Mouse (Mus musculus): ENCODE results near the gene Adamts2. TPM values are rescaled to one million over a fixed set of nuclear protein-coding genes. Genes with fewer than 3 reads are reported as not detected.

Adamts2 gene
- total RNA-seq (2021), result 10 to 100 TPM; 16.3 to 18.7 TPM

DNA sequence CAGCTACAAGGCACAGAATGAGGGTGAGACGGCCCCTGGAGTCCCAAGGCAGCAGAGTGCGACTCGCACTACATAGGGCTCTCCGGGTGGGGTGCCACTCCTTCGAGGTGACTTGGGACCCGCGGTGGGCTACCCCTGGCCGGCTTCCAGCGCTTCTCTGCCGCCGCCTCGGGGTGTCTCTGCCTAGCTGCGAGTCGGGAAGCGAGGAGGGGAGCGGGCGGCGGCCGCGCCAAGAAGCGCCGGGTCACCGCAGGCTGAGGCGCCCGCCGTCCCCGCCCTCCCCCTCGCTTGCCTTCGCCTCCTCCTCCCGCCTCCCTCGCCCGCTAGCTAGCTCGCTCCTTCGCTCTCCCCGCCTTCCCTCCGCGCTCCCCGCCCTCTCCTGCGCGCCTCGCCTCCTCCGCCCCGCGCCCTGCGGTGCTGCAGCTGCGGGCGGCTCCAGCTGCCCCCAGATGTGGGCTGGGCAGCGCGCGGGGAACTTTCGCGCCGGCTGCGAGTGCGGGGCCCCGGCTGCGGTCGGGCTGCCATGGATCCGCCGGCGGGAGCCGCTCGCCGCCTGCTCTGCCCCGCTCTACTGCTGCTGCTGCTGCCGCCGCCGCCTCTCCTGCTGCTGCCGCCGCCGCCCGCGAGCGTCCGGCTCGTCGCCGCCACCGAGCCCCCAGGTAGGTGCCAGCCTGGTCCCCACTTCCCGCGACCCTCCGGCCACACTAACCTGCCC, at the start of gene Adamts2:
Adamts2 (plus strand) TSS at position 444 of the 715 bp plus-strand sequence.
- intact Hi-C loops (cut with DNase I), result loop anchor here (1.0 to 5.0 kb wide), 3 partner anchors 69 to 168 kb away; no protein-coding TSS in a partner anchor
- DNase-seq, result peak; percentile 76 to 84

DNA sequence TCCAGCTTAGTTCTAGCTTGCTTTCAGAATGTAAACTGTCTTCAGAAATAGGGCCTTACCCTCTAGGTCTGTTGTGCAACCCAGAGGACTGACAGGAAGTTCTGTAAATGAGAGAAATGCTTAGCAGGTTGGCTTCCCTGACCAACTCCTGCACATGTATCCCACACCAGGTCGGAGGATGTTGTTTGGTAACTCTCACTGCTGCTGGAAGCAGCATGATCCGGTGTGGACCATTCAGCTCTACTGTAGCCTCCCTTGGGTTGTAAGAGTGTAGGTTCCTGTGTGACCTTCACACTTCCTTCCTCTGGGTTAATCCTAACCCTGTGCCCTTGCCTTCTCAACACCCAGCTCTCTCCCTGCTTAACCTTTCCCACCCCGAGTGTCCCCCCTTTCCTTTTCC, 44.8 kb upstream of the Adamts2 start:
- no peak for DNase-seq
- intact Hi-C loops (cut with DNase I), result no loop called here

DNA sequence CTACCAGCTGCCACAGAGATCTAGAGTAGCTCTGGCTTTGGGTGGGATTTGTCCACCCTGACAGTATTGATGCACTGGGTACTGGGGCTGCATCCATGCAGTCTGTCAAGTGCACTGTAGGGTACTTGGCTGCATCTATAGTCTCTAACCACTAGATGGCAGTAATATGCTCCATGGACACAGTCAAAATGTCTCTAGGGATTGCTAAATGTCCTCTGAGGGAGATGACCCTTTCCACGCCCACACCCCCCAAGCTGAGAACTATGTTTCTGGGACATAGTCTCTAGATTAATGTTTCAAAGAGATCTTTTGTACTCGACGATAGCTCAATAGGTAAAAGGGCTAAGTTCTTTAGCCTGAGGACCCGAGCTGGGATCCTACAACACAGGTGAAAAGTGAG, 42.8 kb upstream of the Adamts2 start:
- intact Hi-C loops (cut with DNase I), result loop anchor here (1.0 kb wide), 1 partner anchor 210 kb away; no protein-coding TSS in a partner anchor
- DNase-seq, result peak; percentile 7 to 36

DNA sequence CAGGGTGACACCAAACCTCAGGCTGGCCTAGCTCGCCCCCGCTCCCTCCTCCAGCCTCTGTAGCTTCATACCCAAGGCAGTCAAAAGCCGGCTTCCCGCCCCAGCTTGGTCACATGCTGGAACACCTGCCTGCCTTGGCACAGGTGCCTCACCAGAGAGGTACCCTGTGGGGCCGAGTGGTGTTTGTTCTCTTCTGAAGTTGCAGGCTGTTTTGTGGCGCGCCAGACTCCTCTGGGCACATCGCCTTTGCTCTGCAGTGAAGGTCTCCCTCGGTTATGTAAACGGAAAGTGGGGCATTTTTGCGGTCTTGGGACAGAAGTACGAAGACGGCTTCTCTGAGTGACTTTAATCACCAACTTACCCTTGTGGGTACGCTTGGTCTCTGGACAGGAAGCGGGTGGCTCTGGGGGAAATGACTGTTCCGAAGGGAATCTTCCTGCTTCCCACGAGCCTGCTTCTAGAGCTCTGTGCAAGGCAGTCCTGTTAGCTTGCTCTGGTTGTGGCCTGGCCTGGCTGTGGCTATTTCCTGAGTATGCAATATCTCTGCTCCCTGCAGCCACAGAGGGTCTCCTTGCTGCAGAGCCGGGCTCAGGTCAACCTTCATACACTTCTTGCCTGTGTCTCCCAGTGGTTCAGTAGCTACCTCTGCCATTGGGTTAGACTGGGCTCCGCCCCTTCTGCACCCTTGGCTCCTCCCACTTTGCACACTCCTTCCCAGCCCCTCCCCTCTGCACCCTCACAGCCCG, 36.2 kb upstream of the Adamts2 start:
- DNase-seq, result no peak
- intact Hi-C loops (cut with DNase I), result no loop called here

DNA sequence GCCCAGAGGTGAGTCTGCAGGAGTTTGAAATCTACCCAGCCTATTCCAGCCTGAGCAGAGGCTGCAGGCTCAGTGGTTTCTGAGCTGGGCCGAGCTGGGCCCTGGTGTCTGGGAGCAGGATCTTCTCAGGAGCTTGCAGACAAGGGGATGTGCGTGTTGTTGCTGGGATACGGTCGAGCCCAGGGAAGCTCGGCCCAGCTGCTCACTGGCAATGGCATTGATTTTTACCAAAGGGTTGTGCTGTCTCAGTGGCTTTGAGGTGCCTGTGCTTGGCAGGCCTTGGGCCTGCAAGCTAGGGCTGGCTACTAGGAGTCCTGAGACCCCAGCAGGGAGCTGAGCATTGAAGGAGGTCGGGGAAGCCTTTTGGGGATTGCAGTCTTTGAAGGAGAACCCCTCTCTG, 30.4 kb upstream of the Adamts2 start:
- intact Hi-C loops (cut with DNase I), result no loop called here
- DNase-seq, result no peak

DNA sequence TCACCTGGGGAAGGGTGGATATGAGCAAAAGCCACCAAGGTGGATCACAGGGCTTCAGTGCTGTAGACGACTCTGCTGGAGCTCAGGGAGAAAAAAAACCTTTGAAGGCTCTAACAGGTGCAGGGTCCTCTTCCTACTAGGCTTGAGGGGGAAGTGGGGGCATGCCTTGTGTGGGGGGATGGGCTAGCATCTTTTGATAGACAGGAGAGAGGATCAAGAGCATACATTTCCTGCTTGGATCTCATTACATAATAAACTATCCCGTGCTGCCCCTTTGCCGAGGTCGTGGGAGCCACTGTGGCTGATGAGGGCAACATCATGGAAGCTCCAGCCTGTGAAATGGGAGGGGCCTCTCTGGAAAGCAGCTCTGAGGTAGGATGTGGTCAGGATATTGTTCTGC, 25.4 kb upstream of the Adamts2 start:
- DNase-seq, result no peak
- intact Hi-C loops (cut with DNase I), result no loop called here

DNA sequence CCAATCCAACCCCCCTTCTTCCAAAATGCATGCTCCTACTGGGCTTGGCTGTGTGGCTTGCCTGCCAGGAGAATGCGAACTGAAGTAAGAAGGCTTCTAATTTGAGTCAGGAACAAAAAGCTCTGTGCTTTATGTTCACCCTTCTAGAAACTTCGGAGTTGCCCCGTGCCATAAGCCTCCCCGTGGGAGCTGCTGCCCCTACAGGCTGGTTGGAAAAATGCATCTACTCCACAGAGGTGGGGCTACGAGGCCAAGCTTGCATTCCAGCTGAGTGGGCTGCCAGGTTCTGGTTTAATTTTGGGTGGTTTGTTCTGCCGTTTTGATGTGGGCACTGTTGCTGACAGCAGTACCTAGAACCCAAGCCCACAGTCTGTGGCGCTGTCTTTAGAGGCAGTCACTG, 14.9 kb upstream of the Adamts2 start:
- DNase-seq, result peak; percentile 46 to 50
- intact Hi-C loops (cut with DNase I), result no loop called here

DNA sequence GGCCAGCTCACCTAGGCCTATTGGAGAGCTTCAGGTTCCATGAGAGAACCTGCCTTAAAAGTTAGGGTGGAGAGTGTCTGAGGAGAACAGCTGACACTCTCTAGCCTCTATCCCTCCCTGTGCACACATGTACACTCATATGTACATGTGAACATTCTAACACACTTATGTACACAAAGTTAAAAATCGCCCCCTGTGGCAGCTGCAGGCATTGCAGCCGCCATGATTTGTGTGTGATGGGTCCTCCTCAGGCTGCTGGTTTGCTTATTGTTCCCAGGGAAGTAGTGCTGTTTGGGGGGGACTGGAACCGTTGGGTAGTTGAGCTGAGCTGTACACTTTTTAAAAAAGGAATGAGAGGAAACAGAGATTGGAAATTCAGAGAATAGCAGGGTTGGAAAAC, 14.1 kb upstream of the Adamts2 start:
- DNase-seq, result peak; percentile 60 to 67
- intact Hi-C loops (cut with DNase I), result no loop called here

DNA sequence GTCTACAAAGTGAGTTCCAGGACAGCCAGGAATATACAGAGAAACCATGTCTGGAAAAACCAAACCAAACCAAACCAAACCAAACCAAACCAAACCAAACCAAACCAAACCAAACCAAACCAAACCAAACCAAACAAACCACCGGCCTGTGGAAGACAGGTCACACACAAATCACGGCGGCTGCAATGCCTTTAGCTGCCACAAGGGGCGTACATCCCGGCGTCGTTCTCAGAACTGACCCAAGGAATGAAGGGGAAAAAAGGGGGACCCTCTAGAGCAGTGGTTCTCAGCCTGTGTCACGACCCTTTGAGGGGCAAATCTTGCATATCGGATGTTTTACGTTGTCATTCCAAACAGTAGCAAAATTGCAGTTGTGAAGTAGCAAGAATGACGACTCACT, 12.8 kb upstream of the Adamts2 start:
- intact Hi-C loops (cut with DNase I), result no loop called here
- peak; percentile 58 to 76 for DNase-seq

DNA sequence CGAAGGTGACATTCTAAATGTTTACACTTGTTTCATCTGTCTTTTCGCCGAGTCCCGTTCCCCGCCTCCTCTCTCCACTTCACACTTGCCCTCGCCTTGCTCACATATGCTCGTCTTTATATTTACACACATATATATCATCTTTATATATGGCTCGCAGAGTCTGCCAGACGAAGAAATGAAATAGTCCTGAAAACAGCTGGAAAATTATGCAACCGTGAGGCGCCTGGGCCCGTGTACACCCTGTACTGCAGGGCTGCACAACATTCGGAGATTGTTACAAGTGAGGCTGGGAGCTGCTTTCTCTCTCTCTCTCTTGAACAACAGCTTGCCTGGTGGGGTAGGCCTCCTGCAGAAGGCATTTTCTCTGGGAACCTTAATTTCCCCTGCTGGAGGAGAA, 10.8 kb upstream of the Adamts2 start:
- DNase-seq, result no peak
- intact Hi-C loops (cut with DNase I), result no loop called here

DNA sequence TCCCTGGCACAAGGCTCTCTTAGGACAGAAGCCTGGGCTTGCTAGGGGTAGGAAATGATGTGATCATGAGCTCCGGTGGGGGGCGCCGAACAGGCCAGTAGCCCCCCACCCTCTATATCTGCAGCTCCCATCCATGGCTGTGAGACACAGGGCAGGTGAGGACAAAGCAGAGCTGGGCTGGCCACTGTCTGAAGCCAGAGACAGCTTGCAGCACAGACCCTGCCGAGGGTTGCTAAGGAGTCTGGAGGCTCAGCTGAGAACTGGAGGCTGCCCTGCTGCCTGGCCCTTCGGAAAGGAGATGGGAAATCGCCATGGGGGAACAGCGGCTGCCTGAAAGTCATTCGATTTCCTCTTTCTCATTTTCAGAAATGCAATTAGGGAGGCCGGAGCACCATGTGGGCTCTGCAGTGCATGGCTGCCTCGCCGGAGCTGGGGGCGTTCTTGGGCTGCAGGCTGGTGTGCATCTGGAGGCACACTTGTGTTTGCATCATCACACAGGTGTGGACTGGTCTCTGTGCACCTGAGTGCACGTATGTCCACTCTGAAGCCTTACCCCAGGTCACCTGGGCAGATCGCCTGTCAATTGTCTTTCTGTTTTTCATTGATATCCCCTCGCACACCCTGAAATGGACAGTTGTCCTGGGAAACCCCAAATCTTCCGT, 8.9 kb upstream of the Adamts2 start:
- intact Hi-C loops (cut with DNase I), result no loop called here
- no peak for DNase-seq

DNA sequence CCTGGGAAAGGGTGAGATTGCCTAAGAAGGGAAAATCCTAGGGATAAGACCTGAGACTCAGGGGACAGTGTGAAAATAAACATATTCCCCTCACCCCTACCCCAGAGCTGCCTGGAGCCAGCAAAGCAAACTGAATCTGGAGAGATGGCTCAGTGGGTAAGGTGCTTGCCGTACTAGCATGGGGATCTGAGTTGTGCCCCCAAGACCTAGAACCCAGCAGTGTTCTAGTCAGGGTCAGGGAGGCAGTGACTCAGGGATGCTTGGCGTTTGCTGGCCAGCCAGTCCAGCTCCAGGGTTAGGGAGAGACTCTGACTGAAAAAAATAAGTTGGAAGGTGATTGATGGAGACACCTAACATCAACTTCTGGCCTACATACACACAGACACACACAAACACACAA, 5.3 kb upstream of the Adamts2 start:
- intact Hi-C loops (cut with DNase I), result no loop called here
- no peak for DNase-seq

DNA sequence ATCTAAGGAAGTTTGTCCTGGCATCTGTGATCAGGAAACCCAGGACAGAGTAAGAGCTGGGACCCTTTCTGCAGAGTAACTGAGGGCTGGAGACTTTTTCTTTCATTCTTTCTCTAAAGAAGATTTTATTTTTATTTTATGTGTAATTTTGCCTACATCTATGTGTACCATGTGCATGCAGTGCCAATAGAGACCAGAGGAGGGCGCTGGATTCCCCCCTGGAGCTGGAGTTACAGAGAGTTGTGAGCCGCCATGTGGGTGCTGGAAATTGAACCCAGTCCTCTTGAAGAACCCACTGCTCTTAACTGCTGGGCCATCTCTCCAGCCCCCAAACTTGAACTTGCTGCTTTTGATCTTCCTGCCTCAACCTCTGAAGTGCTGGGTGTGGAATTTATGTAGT, 2.7 kb upstream of the Adamts2 start:
- intact Hi-C loops (cut with DNase I), result no loop called here

DNA sequence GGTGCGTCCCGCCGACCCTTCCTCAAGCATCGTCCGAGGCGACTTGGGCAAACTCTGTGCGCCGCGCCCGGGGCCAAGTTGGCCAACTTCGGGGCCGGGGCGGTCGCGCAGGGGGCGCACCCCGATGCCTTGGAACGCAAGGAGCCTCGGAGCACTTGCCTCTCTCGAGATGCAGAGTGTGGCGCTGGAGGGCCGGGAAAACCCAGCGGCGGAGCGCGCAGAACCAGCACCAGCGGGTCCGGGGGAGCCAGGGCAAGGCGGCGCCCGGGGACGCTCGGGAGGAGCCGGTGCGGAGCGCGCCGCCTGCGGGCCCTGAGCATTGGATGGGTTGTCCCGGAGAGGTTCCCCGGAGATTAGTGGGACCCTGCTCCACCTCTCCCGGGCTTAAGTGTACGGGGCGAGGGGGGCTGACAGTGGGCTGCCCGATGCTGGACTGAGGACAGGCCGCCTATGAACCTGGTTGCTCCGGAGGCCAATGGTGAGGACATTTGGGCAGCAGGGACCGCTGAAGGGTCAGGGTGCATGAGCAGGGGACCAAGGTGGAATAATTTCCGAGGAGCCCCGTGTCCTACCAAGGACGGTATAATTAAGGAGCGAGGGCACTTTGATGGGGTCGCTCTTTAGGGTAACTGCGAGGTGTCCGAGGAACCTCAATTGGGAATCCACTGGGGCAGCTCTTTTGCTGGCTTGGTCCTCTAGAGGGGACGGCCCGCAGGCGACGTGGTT, 635 bp downstream of the Adamts2 start:
- intact Hi-C loops (cut with DNase I), result loop anchor here (1.0 to 5.0 kb wide), 2 partner anchors 90 to 167 kb away; no protein-coding TSS in a partner anchor
- DNase-seq, result peak; percentile 60 to 73

More for the DNA sequence above, 2.7 kb upstream of the Adamts2 start:
- no peak for DNase-seq

DNA sequence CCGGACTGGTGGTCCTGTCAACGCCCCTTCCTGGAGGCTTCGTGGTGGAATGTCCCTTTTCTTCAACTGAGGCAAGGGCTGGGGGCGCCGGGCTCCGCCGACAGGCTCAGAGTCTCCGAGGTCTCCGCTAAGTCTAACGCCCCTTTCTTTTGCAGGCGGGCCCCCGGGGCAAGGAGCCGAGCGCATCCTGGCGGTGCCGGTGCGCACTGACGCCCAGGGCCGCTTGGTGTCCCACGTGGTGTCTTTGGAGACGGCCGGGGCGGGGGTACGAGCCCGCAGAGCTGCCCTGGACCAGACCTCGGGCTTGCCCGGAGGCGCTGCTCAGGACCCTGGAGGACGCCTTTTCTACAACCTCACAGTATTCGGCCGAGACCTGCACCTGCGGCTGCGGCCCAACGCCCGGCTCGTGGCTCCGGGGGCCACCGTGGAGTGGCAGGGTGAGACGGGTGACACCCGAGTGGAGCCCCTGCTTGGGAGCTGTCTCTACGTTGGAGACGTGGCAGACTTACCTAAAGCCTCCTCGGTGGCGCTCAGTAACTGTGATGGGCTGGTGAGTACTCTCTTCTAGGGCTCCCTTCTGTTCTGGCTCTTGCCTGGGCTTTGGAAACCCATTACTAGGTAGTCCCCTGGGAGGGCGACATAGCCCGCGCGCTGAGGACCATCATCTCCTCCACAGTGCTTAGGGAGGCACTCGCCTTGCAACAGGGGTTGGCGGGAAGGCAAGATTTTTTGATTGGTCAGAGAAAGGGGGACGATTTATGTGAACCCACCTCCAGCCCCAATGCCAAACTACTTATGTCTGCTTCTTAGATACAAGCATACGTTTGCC, 1.4 kb downstream of the Adamts2 start:
- peak; percentile 63 to 68 for DNase-seq
- intact Hi-C loops (cut with DNase I), result loop anchor here (5.0 kb wide), 1 partner anchor 89 kb away; no protein-coding TSS in a partner anchor

DNA sequence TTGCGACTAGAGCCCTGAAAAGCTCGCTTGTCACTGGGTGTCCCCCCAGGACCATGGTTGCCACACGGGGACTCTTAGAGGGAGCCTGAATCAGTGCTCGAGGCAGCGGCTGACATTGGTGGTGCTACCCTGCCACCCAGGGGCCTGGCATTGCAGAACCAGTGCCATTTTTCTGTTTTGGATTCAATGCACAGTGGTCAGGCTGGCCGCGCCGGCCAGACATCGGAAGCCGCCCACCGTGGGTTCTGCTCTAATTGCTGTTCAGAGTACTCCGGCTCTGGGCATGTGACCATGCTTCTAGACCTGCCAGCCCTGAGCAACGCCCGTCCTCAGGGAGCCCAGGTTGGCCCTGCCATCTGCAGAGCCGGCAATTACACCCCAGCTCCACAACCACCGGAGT, 2.5 kb downstream of the Adamts2 start:
- intact Hi-C loops (cut with DNase I), result loop anchor here (5.0 kb wide), 1 partner anchor 88 kb away; no protein-coding TSS in a partner anchor
- DNase-seq, result no peak

DNA sequence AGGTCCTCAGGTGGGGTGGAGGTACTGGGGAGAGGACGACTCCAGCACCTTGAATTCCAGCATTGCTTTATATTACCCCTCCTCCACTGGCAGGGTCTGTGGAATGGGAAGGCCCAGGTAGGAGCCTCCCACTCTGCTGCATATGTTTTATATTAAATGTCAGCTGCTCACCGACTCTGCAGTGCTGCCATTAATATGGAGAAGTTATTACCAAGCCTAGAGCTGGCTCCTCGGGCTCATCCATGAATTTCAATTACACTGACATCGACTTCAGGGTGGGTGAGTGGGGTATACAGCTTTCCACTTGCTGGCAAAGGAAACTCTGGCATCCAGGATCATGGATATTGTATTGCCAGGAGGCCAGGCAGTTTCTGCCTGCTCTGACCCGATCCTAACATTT, 9.3 kb downstream of the Adamts2 start:
- intact Hi-C loops (cut with DNase I), result no loop called here
- DNase-seq, result no peak

DNA sequence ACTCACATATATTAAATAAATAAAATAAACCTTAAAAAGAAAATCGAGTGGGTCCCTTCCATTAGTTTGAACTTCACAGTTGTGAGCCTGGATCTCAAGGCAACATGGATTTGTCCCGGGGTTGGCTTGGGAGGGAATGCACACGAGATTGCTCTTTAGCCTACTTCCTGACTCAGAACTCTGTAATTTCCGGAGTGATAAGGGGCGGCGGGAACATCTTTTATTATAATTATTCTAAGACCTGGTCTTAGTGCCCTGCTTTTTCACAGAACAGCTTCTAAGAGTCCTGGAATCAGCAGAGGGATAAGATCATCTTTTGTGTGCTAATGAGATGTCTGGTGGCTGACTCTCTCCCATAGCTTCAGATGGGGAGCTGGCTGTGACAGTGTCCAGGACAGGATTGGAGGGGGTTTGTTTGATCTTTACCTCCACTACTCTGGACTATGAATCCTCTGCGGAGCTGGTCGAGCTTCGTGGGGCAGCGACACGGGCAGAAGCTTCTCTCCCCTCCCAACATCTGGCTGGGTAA, 15.2 kb downstream of the Adamts2 start:
- peak in 1 of 2 experiments; percentile 32 for DNase-seq
- intact Hi-C loops (cut with DNase I), result loop anchor here (5.0 kb wide), 1 partner anchor 175 kb away; no protein-coding TSS in a partner anchor

DNA sequence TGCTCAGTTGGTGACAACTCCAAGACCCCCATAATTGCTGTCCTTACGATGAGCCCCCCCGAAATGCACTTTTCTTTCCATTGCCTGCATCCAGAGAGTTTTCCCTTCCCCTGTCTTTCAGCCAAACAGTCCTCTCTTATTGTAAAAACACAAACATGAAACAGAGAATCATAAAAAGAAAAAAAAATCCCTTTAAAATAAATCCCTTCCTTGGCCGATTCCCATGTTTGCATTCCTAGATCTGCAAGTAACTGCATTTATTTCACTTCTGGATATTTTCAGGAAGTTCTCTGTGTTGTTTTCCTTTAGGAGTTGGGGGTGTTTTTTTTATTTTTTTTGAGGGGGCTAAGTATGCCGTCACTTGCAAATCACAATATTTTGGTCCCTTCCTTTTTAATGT, 19.0 kb downstream of the Adamts2 start:
- intact Hi-C loops (cut with DNase I), result no loop called here
- DNase-seq, result no peak

Data from heart, postnatal 36 days (tissue).